Mouse (Mus musculus) limb, embryonic 12.5 days (tissue): Measurements from ENCODE around the gene Zkscan5. TPM values are rescaled to one million over a fixed set of nuclear protein-coding genes. Genes with fewer than 3 reads are reported as not detected.

Source experiments
- ATAC-seq: fragments of 200-750 bp; cut with Nextera tagmentation; 2 replicates; pipeline ENCODE4 v1.8.0; 2017; ENCODE audit warnings: low read depth, moderate TSS enrichment; ENCODE audit not compliant: insufficient number of reproducible peaks, insufficient read depth, low FRiP score, low TSS enrichment
- H3K27ac ChIP-seq: fragments of 300-500 bp; sonication (generic); 2 replicates; pipeline ENCODE4 v1.5.1; 2016; ENCODE audit warnings: mild to moderate bottlenecking, moderate library complexity
- H3K27me3 ChIP-seq: fragments of 300-500 bp; sonication (generic); 2 replicates; pipeline ENCODE4 v1.6.1; 2016; ENCODE audit warnings: mild to moderate bottlenecking, moderate library complexity
- H3K36me3 ChIP-seq: fragments of 300-500 bp; sonication (generic); 2 replicates; pipeline ENCODE4 v1.6.1; 2016; ENCODE audit warnings: mild to moderate bottlenecking, moderate library complexity
- H3K4me1 ChIP-seq: fragments of 300-500 bp; sonication (generic); replicated peaks from 2 replicates; pipeline ENCODE4 v1.6.1; 2016
- H3K4me2 ChIP-seq: fragments of 300-500 bp; sonication (generic); 2 replicates; pipeline ENCODE4 v1.6.1; 2016; ENCODE audit warnings: mild to moderate bottlenecking, moderate library complexity
- H3K4me3 ChIP-seq: fragments of 300-500 bp; sonication (generic); replicated peaks from 2 replicates; pipeline ENCODE4 v1.5.1; 2016; ENCODE audit warnings: mild to moderate bottlenecking
- H3K9ac ChIP-seq: fragments of 300-500 bp; sonication (generic); replicated peaks from 2 replicates; pipeline ENCODE4 v1.6.1; 2016; ENCODE audit warnings: mild to moderate bottlenecking, moderate library complexity
- H3K9me3 ChIP-seq: fragments of 300-500 bp; sonication (generic); 2 replicates; pipeline ENCODE4 v1.6.1; 2016; ENCODE audit warnings: mild to moderate bottlenecking, moderate library complexity
- WGBS: fragments of 180-500 bp; shearing (Covaris S2); methylation state at CpG from one replicate; pipeline ENCODE4 v1.1.7; 2016; 5-methylcytosine and 5-hydroxymethylcytosine counted together
- polyA plus RNA-seq: library from polyadenylated mRNA; unstranded; fragments of >200 nt; fragmentation: Nextera tagmentation; extraction: Ambion mirVana; gene quantifications from 2 replicates; pipeline ENCODE4 v1.2.1, GENCODE M21; 2016

The Zkscan5 gene
- polyA plus RNA-seq, 1 experiment from 2014 or later: 21.8 TPM

DNA sequence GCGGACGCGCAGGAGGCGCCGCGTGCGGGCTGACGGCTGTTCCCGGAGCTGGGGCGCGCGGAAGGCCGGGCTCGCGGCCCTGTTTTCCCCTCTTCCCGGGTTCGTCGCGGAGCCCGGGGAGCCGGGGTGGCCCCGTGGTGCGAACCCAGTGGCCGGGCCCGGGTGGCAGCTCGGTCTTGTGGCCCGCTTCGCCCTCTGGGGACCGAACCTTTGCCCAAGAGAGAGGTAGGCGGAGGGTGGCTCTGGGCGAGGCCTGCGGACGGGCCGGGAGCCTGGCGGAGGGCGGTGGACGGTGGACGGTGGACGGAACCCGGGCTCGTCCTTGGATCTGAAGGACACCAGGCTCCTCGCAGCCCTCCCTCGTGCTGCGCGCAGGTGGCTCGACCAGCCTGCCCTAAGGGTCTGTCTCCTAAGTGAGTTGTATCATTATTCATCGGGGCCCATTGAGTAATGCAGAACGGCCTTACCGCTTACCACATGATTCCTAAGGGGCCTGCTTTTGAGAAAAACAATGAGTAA is 27.6 kb downstream of the Zkscan5 start:
- under 1% methylated on average over 47 of the region's 49 CpGs for WGBS

DNA sequence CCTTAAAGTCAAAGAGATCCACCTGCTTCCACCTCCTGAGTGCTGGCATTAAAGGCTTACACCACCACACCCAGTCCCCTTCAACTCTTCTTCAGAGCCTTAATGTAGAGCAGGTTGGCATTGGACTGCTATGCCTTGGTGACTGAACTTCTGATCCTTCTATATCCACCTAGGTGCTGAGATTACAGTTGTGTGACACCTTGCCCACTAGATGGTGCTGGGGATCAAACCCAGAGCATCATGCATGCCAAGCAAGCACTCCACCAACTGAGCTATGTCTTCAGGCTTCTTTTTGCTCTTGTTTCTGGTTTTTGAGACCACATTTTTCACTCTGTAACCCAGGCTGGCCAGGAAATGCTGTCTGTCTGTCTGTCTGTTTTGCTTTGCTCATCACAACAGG is 30.3 kb downstream of the Zkscan5 start:
- H3K27me3 ChIP-seq: no peaks in the 10 kb centered on the region
- peaks cover 16% of the 10 kb centered on the region; the same call in 1 of the 2 replicates for H3K4me1 ChIP-seq
- H3K9ac ChIP-seq: no peak overlapping the region
- H3K4me3 ChIP-seq: no peak overlapping the region
- no peaks in the 10 kb centered on the region for H3K9me3 ChIP-seq
- H3K27ac ChIP-seq: no peak overlapping the region
- H3K36me3 ChIP-seq: peaks cover 55% of the 10 kb centered on the region
- no peak for ATAC-seq
- H3K4me2 ChIP-seq: no peak overlapping the region

More for the DNA sequence above, 27.6 kb downstream of the Zkscan5 start:
- no peaks in the 10 kb centered on the region for H3K27me3 ChIP-seq
- H3K36me3 ChIP-seq: peaks cover 35% of the 10 kb centered on the region
- peaks cover 16% of the 10 kb centered on the region; the same call in 1 of the 2 replicates for H3K4me1 ChIP-seq
- no peaks in the 10 kb centered on the region for H3K9me3 ChIP-seq
- peak overlapping the region; percentile 99 for H3K4me3 ChIP-seq
- H3K27ac ChIP-seq: peak overlapping the region; percentile 87
- peak; percentile 56 for ATAC-seq
- peak overlapping the region; percentile 98 for H3K9ac ChIP-seq
- H3K4me2 ChIP-seq: peak overlapping the region; percentile 77

DNA sequence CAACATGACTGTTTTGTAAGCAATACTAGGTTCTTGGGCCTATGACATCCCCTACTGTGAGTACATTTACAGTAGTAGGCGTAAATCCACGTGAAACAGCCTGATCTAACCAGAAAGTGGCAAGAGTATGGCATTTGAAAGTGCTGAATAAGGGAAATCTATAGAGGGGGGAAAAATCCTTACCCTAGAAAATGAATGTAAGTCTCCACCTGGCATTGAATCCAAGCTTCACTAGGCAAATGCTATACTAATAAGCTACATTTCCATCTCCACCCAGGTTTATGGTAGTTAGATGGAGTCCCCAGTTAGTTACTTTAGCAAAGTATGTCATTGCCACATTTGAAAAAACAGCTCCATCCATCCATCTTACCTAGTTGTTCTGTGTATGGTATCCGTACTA is 45.2 kb downstream of the Zkscan5 start:
- Histone ChIP-seq H3K4me3 (no peak overlapping the region), H3K4me2 (no peak overlapping the region), H3K27me3 (no peaks in the 10 kb centered on the region), H3K9ac (no peak overlapping the region), H3K4me1 (no peaks in the 10 kb centered on the region), H3K36me3 (peaks cover 58% of the 10 kb centered on the region), H3K27ac (no peak overlapping the region), H3K9me3 (0 out of 2 replicates have a peak, but pooled peaks cover 4% of the 10 kb centered on the region)
- 91% methylated on average over 3 of the region's 3 CpGs for WGBS
- no peak for ATAC-seq

Other genes starting within 250 kb of the Zkscan5 start
- 23.3 and 25.5 TPM in 2 replicates for gene Smurf1, start 238.7 kb upstream of the Zkscan5 start, polyA plus RNA-seq
- gene Gm4871, start 171.8 kb upstream of the Zkscan5 start, polyA plus RNA-seq: not detected in 2 replicates
- gene 1700018F24Rik, start 161.6 kb upstream of the Zkscan5 start, polyA plus RNA-seq: not detected in 2 replicates
- 139 and 142 TPM in 2 replicates for gene Arpc1a, start 120.7 kb upstream of the Zkscan5 start, polyA plus RNA-seq
- gene Kpna7, start 120.5 kb upstream of the Zkscan5 start, polyA plus RNA-seq: 0.36 and 0.41 TPM in 2 replicates
- gene Arpc1b, start 90.3 kb upstream of the Zkscan5 start, polyA plus RNA-seq: 131 and 151 TPM in 2 replicates
- 132 and 145 TPM in 2 replicates for gene Pdap1, start 64.3 kb upstream of the Zkscan5 start, polyA plus RNA-seq
- gene Bud31, start 64.2 kb upstream of the Zkscan5 start, polyA plus RNA-seq: 250 and 254 TPM in 2 replicates
- 18.5 and 20.4 TPM in 2 replicates for gene Ptcd1, start 37.5 kb upstream of the Zkscan5 start, polyA plus RNA-seq
- 65.9 and 67.2 TPM in 2 replicates for gene Cpsf4, start 37.3 kb upstream of the Zkscan5 start, polyA plus RNA-seq
- gene Atp5j2, start 12.5 kb upstream of the Zkscan5 start, polyA plus RNA-seq: 603 and 604 TPM in 2 replicates
- 8.2 and 9.1 TPM in 2 replicates for gene Zkscan14, start 2.7 kb upstream of the Zkscan5 start, polyA plus RNA-seq
- gene Zfp655, start 27.2 kb downstream of the Zkscan5 start, polyA plus RNA-seq: 34.2 and 34.8 TPM in 2 replicates
- gene Zscan25, start 75.9 kb downstream of the Zkscan5 start, polyA plus RNA-seq: 0.38 and 0.46 TPM in 2 replicates
- gene Cyp3a57, start 140.7 kb downstream of the Zkscan5 start, polyA plus RNA-seq: not detected in 2 replicates